Mouse (Mus musculus): Measurements from ENCODE around the gene Wwc2.

Wwc2 gene

GRCm38 (mm10) chr8:47990911-47991820, at the start of gene Wwc2:
Gene Wwc2, minus strand, starts transcription at chr8:47990924.
- peak; percentile 41 to 73 for DNase-seq (ENCODE audit: low spot score in 2 of 2)

- DNase-seq (ENCODE audit: low spot score in 2 of 2) = no peak
Observed at GRCm38 (mm10) chr8:48038261-48038934, 47.7 kb upstream of the Wwc2 start.

- DNase-seq (ENCODE audit: low spot score in 2 of 2) = no peak
Observed at GRCm38 (mm10) chr8:48032046-48032445, 41.3 kb upstream of the Wwc2 start.

- DNase-seq (ENCODE audit: low spot score in 2 of 2) = no peak
Observed at GRCm38 (mm10) chr8:48030667-48031066, 39.9 kb upstream of the Wwc2 start.

- DNase-seq (ENCODE audit: low spot score in 2 of 2) = no peak
Observed at GRCm38 (mm10) chr8:48026796-48027195, 36.1 kb upstream of the Wwc2 start.

- DNase-seq (ENCODE audit: low spot score in 2 of 2) = no peak
Observed at GRCm38 (mm10) chr8:48023206-48023605, 32.5 kb upstream of the Wwc2 start.

GRCm38 (mm10) chr8:48019737-48020136, 29.0 kb upstream of the Wwc2 start:
- DNase-seq (ENCODE audit: low spot score in 2 of 2) = no peak

GRCm38 (mm10) chr8:48016538-48016937, 25.8 kb upstream of the Wwc2 start:
- DNase-seq (ENCODE audit: low spot score in 2 of 2) = peak; percentile 60 to 86

- no peak for DNase-seq (ENCODE audit: low spot score in 2 of 2)
Observed at GRCm38 (mm10) chr8:48014386-48014785, 23.7 kb upstream of the Wwc2 start.

- no peak for DNase-seq (ENCODE audit: low spot score in 2 of 2)
Observed at GRCm38 (mm10) chr8:48013281-48013680, 22.6 kb upstream of the Wwc2 start.

- no peak for DNase-seq (ENCODE audit: low spot score in 2 of 2)
Observed at GRCm38 (mm10) chr8:48011871-48012270, 21.1 kb upstream of the Wwc2 start.

- no peak for DNase-seq (ENCODE audit: low spot score in 2 of 2)
Observed at GRCm38 (mm10) chr8:48010977-48011376, 20.3 kb upstream of the Wwc2 start.

- no peak for DNase-seq (ENCODE audit: low spot score in 2 of 2)
Observed at GRCm38 (mm10) chr8:48009399-48009798, 18.7 kb upstream of the Wwc2 start.

GRCm38 (mm10) chr8:48008936-48009335, 18.2 kb upstream of the Wwc2 start:
- DNase-seq (ENCODE audit: low spot score in 2 of 2) = no peak

- no peak for DNase-seq (ENCODE audit: low spot score in 2 of 2)
Observed at GRCm38 (mm10) chr8:48006869-48007268, 16.1 kb upstream of the Wwc2 start.

- no peak for DNase-seq (ENCODE audit: low spot score in 2 of 2)
Observed at GRCm38 (mm10) chr8:48002551-48002950, 11.8 kb upstream of the Wwc2 start.

- DNase-seq (ENCODE audit: low spot score in 2 of 2) = no peak
Observed at GRCm38 (mm10) chr8:48001395-48001794, 10.7 kb upstream of the Wwc2 start.

- no peak for DNase-seq (ENCODE audit: low spot score in 2 of 2)
Observed at GRCm38 (mm10) chr8:47996712-47997111, 6.0 kb upstream of the Wwc2 start.

GRCm38 (mm10) chr8:47996126-47996525, 5.4 kb upstream of the Wwc2 start:
- no peak for DNase-seq (ENCODE audit: low spot score in 2 of 2)

GRCm38 (mm10) chr8:47995391-47995790, 4.7 kb upstream of the Wwc2 start:
- no peak for DNase-seq (ENCODE audit: low spot score in 2 of 2)

- DNase-seq (ENCODE audit: low spot score in 2 of 2) = no peak
Observed at GRCm38 (mm10) chr8:47994618-47995274, 4.0 kb upstream of the Wwc2 start.

GRCm38 (mm10) chr8:47990386-47990772, 345 bp downstream of the Wwc2 start:
- DNase-seq (ENCODE audit: low spot score in 2 of 2) = peak; percentile 85 to 92

Data from spleen, postnatal 4 days (tissue).